Mouse (Mus musculus) liver, postnatal 0 days (tissue): ENCODE measurements around the gene Itk. TPM values are rescaled to one million over a fixed set of nuclear protein-coding genes. Genes with fewer than 3 reads are reported as not detected.

ENCODE experiments used
- ATAC-seq: fragments of 200-750 bp; cut with Nextera tagmentation; 2 replicates; pipeline ENCODE4 v1.8.0; 2017; ENCODE audit warnings: mild to moderate bottlenecking, moderate library complexity
- DNase-seq: peaks from one replicate; pipeline ENCODE4 v3.0.0-alpha.2; 2016
- H3K27ac ChIP-seq: fragments of 300-500 bp; sonication (generic); 2 replicates; pipeline ENCODE4 v1.5.1; 2014; ENCODE audit warnings: antibody characterized with exemption, moderate library complexity, mild to moderate bottlenecking, low read depth
- H3K27me3 ChIP-seq: fragments of 300-500 bp; sonication (generic); 2 replicates; pipeline ENCODE4 v1.6.1; 2014; ENCODE audit warnings: low read length, control low read depth, mixed read lengths; ENCODE audit not compliant: insufficient read depth
- H3K36me3 ChIP-seq: fragments of 300-500 bp; sonication (generic); replicated peaks from 2 replicates; pipeline ENCODE4 v1.6.1; 2014; ENCODE audit warnings: mild to moderate bottlenecking, control low read depth, low read length, moderate library complexity, mixed read lengths; ENCODE audit not compliant: insufficient read depth
- H3K4me1 ChIP-seq: fragments of 300-500 bp; sonication (generic); 2 replicates; pipeline ENCODE4 v1.6.1; 2014; ENCODE audit warnings: antibody characterized with exemption, mild to moderate bottlenecking, control low read depth; ENCODE audit not compliant: insufficient read depth
- H3K4me2 ChIP-seq: fragments of 300-500 bp; sonication (generic); 2 replicates; pipeline ENCODE4 v1.6.1; 2014; ENCODE audit warnings: low read depth, mild to moderate bottlenecking, low read length, moderate library complexity, mixed read lengths
- H3K4me3 ChIP-seq: fragments of 300-500 bp; sonication (generic); 2 replicates; pipeline ENCODE4 v1.5.1; 2014; ENCODE audit warnings: low read depth, low read length
- H3K9ac ChIP-seq: fragments of 300-500 bp; sonication (generic); replicated peaks from 2 replicates; pipeline ENCODE4 v1.6.1; 2014; ENCODE audit warnings: mild to moderate bottlenecking, moderate library complexity
- H3K9me3 ChIP-seq: fragments of 300-500 bp; sonication (generic); 2 replicates; pipeline ENCODE4 v1.6.1; 2016; ENCODE audit warnings: mild to moderate bottlenecking, control low read depth, low read length, mixed read lengths
- CTCF ChIP-seq: sonication (generic); IDR thresholded peaks from 2 replicates; pipeline ENCODE4 v1.5.1; 2016; ENCODE audit warnings: antibody characterized with exemption, low read depth
- EP300 ChIP-seq: IDR thresholded peaks from 2 replicates; pipeline ENCODE4 v1.6.1; 2016; ENCODE audit warnings: antibody characterized with exemption, low read depth, mild to moderate bottlenecking
- WGBS: fragments of 180-500 bp; shearing (Covaris S2); extraction: QIAGEN DNeasy Blood & Tissue Kit; methylation state at CpG from one replicate; pipeline ENCODE4 v1.1.7; 2014; ENCODE audit not compliant: insufficient replicate concordance; 5-methylcytosine and 5-hydroxymethylcytosine counted together
- polyA plus RNA-seq: library from polyadenylated mRNA; unstranded; fragments of >200 nt; fragmentation: Nextera tagmentation; extraction: Ambion mirVana; gene quantifications from 2 replicates; pipeline ENCODE4 v1.2.1, GENCODE M21; 2015

The Itk gene
- polyA plus RNA-seq, 1 experiment from 2014 or later, result 0.09 TPM

DNA sequence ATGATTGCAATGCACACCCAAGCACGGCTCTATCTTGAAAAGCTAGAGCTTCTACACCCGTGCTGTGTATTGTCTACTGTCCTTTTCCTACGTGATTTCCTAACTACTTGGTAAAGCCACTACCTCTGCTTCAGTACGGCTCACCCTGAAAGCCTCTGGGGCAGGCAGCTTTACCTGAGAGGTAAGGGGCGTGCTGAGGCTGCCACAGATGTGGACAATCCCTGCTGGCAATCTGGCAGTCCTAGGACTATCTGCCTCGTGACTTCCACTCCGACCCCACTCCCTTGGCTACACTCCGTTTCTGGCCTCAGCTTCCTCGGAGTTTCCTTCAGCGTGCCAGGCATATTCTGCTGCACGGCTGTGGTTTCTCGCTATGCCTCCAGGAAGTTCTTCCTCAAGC lies 12.2 kb upstream of the Itk start:
- Histone ChIP-seq H3K4me2 (no peak overlapping the region), H3K36me3 (no peaks in the 10 kb centered on the region), H3K4me1 (peaks cover 17% of the 10 kb centered on the region), H3K27me3 (no peaks in the 10 kb centered on the region), H3K4me3 (no peak overlapping the region), H3K9me3 (no peaks in the 10 kb centered on the region), H3K9ac (no peak overlapping the region), H3K27ac (no peak overlapping the region)
- no peak for TF ChIP-seq CTCF
- no peak for TF ChIP-seq EP300
- no peak for ATAC-seq
- no peak for DNase-seq
- 61% methylated on average over 12 of the region's 12 CpGs for WGBS

DNA sequence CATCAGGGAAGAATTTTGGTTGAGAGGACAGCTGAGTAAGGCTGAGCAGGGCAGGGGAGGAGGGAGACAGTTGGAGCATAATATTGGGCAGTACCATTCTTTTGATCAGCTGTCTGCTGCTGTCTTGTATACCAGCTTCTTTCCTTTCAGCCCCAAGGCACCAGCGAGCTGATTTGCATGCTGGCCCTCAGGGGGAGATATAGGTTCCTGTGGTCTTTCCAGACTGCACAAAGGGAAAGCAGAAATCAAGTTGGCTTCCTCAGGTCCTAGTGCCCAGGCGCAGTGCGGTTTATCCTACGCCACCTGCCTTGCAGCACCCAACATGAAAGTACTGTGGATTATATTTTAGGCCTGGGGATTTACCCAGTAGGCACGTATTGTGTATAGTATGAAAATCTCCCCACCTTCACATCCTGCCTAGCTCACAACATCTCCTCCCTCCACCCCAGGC lies 9.6 kb upstream of the Itk start:
- Histone ChIP-seq H3K9me3 (no peaks in the 10 kb centered on the region), H3K4me3 (no peak overlapping the region), H3K4me2 (no peak overlapping the region), H3K4me1 (peaks cover 24% of the 10 kb centered on the region), H3K27me3 (no peaks in the 10 kb centered on the region), H3K27ac (no peak overlapping the region), H3K9ac (no peak overlapping the region), H3K36me3 (no peaks in the 10 kb centered on the region)
- 32% methylated on average over 5 of the region's 5 CpGs for WGBS
- DNase-seq, result peak; percentile 31
- peak; percentile 33; the same call in 1 of the 2 replicates for ATAC-seq
- TF ChIP-seq CTCF (no peak), EP300 (no peak)

DNA sequence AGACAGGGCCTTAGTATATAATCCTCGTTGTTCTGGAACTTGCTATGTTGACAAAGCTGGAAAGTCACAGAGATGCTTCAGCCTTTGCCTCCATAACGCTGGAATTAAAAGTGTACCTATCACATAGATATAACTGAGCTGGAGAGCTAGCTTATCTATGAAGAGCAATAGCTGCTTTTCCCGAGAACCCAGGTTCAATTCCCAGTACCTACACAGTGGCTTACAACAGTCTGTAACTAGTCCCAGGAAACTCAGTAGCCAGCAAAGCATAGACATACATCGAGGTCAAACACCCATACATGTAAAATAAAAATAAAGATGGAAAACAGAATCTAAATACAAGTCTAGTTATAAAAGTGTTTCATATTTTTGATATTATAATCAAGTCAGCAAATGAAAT lies 9.2 kb upstream of the Itk start:
- Histone ChIP-seq H3K4me1 (peaks cover 24% of the 10 kb centered on the region), H3K27me3 (no peaks in the 10 kb centered on the region), H3K4me2 (no peak overlapping the region), H3K36me3 (no peaks in the 10 kb centered on the region), H3K27ac (no peak overlapping the region), H3K4me3 (no peak overlapping the region), H3K9ac (no peak overlapping the region), H3K9me3 (no peaks in the 10 kb centered on the region)
- WGBS, result 64% methylated on average over 4 of the region's 4 CpGs
- TF ChIP-seq EP300 (no peak), CTCF (no peak)
- DNase-seq (no peak), ATAC-seq (no peak)

DNA sequence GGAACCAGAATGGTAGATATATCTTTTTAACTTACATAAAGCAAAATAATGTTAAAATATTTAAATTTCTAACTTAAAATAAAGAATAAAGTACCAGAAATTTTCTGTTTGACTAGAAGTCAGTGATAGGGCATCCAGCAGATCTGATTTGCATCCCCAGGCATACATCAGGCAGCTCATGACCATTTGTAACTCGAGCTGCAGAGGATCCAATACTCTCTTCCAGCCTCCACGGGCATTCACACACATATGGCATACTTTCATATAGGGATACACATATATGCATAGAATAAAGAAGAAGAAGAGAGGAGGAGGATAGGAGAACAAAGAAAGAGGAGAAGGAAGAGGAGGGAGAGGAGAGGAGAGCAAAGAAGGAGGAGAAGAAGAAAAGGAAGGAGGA lies 8.6 kb upstream of the Itk start:
- H3K36me3 ChIP-seq, result no peaks in the 10 kb centered on the region
- 65% methylated on average over 2 of the region's 2 CpGs for WGBS
- no peaks in the 10 kb centered on the region for H3K27me3 ChIP-seq
- H3K4me2 ChIP-seq, result no peak overlapping the region
- peaks cover 24% of the 10 kb centered on the region for H3K4me1 ChIP-seq
- H3K9ac ChIP-seq, result no peak overlapping the region
- no peak for TF ChIP-seq EP300
- TF ChIP-seq CTCF, result no peak
- DNase-seq (no peak), ATAC-seq (no peak)
- no peak overlapping the region for H3K27ac ChIP-seq
- H3K4me3 ChIP-seq, result no peak overlapping the region
- no peaks in the 10 kb centered on the region for H3K9me3 ChIP-seq

DNA sequence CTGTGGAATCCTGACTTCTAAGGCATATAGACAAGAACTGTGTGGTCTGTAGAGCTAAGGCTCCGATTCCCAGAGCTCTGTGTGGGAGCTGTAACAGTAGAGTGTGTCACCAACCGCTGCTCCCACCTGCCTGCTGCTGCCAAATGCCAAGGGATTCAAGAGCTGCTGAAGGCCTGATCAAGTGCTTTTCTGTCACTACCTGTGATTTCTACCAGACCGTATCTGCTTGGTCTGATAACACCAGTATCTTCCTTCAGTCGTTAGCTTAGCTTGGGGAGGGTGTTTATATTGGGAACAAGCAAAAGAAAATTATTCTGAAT lies 7.5 kb upstream of the Itk start:
- H3K27me3 ChIP-seq, result no peaks in the 10 kb centered on the region
- H3K36me3 ChIP-seq, result no peaks in the 10 kb centered on the region
- 60% methylated on average over 4 of the region's 4 CpGs for WGBS
- no peak overlapping the region for H3K4me3 ChIP-seq
- H3K4me2 ChIP-seq, result no peak overlapping the region
- peaks cover 24% of the 10 kb centered on the region for H3K4me1 ChIP-seq
- DNase-seq, result no peak
- no peak overlapping the region for H3K27ac ChIP-seq
- H3K9me3 ChIP-seq, result no peaks in the 10 kb centered on the region
- no peak for ATAC-seq
- H3K9ac ChIP-seq, result no peak overlapping the region
- no peak for TF ChIP-seq CTCF
- no peak for TF ChIP-seq EP300

DNA sequence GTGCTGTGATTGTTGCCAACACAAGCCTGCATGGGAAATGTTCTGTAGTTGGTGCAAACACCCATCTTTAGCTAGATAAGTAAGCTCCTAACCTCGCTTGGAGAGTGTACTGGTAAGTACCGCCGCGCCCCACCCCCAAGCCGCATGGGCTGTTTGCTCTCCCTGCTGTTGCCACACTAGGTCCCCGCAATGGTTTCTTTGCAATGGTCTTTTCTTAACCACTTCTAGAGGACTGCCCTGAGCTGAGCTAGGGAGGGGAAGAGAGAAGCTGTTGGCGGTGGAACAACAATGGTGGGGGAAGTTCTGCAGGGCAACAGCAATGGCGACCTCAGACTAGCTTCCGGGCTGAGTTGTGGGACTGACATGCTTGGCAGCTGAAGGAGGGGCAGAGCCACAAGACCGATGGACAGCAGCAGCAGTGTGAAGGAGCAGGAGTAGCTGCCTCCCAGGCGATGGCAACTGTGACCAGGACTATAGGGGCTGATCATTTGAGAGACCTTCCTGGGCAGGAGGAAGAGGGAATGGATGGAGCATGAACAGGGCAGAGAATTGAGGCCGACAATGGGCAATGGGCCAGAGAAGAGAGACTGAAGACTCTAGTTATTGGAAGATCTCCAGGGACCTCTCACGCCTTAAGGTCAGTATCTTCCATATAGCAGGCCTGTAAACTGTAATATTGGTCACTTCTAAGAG lies 7.0 kb upstream of the Itk start, which contains the start of gene Fam71b:
TSS of gene Fam71b (plus strand) at position 393 of the 693 bp plus-strand sequence.
- H3K9me3 ChIP-seq, result no peaks in the 10 kb centered on the region
- H3K4me3 ChIP-seq, result no peak within 1 kb of the TSS
- H3K4me2 ChIP-seq, result no peak within 1 kb of the TSS
- 53% methylated on average over 13 of the region's 13 CpGs for WGBS
- peaks cover 20% of the 10 kb centered on the region for H3K4me1 ChIP-seq
- H3K27ac ChIP-seq, result no peak within 1 kb of the TSS
- H3K27me3 ChIP-seq, result no peaks in the 10 kb centered on the region
- no peaks in the 10 kb centered on the region for H3K36me3 ChIP-seq
- ATAC-seq (no peak), DNase-seq (peak; percentile 41)
- TF ChIP-seq EP300 (no peak), CTCF (no peak)
- no peak within 1 kb of the TSS for H3K9ac ChIP-seq
